12 mouse cellular contexts compared by ENCODE assay signal in genomic region chr5:63767464-63767863, GRCm38 (mm10). TPM values are rescaled to one million over a fixed set of nuclear protein-coding genes. Genes with fewer than 3 reads are reported as not detected.
A peak's percentile ranks its signal among the peaks of the same experiment; 100 is the strongest.
DNase-seq lines count a peak whose midpoint lies in the region; ATAC-seq and TF ChIP-seq lines count a peak whose summit lies in the region.
"Had no signal": no experiment of that assay in that cellular context is flagged by ENCODE, and none has a peak within 500 bp of the region (broad histone marks: within the 10 kb centered on the region; RNA-seq: fewer than 3 reads in every experiment).

No protein-coding gene starts in this region.

- no peak overlapping the region for H3K27ac ChIP-seq in midbrain, embryonic 12.5 days (replicated peaks)
- no peak overlapping the region for H3K27ac ChIP-seq in midbrain, embryonic 10.5 days (replicated peaks)
- H3K27ac ChIP-seq in hindbrain, postnatal 0 days, result 0 out of 2 replicates have a peak overlapping the region, but pooled peaks have one; percentile 29
- H3K27ac ChIP-seq in neural tube, embryonic 13.5 days (replicated peaks), result no peak overlapping the region
- H3K27ac ChIP-seq: liver, embryonic 13.5 days had no signal

- no peak overlapping the region for H3K4me2 ChIP-seq in midbrain, embryonic 12.5 days (replicated peaks)
- peak overlapping the region; percentile 44 for H3K4me2 ChIP-seq in hindbrain, postnatal 0 days (ENCODE audit: low read depth, low read length)
- H3K4me2 ChIP-seq in neural tube, embryonic 13.5 days, result peak overlapping the region; percentile 24; the same call in 1 of the 2 replicates
- H3K4me2 ChIP-seq: liver, embryonic 13.5 days had no signal

- H3K4me3 ChIP-seq in midbrain, embryonic 12.5 days, result no peak overlapping the region
- no peak overlapping the region for H3K4me3 ChIP-seq in midbrain, embryonic 10.5 days
- H3K4me3 ChIP-seq in hindbrain, postnatal 0 days (ENCODE audit: low read length), result 0 out of 2 replicates have a peak overlapping the region, but pooled peaks have one; percentile 4
- H3K4me3 ChIP-seq in neural tube, embryonic 13.5 days, result no peak overlapping the region
- H3K4me3 ChIP-seq: erythroblast, embryonic 14.5 days; liver, embryonic 13.5 days had no signal

- peak; percentile 9 to 17 for DNase-seq in frontal cortex, adult 2 months (ENCODE audit: extremely low spot score in 1 of 2, low spot score in 1 of 2)
- DNase-seq in frontal cortex, postnatal 10 days (ENCODE audit: low spot score in 2 of 2), result no peak
- DNase-seq in midbrain, embryonic 10.5 days (ENCODE audit: low spot score), result no peak
- peak; percentile 38 for DNase-seq in hindbrain, postnatal 0 days (ENCODE audit: low spot score)
- no peak for DNase-seq in kidney, postnatal 4 days
- DNase-seq in thymus, postnatal 36 days, result no peak
- DNase-seq: gastrocnemius, postnatal 36 days; liver, embryonic 13.5 days had no signal

- ATAC-seq in midbrain, embryonic 12.5 days (ENCODE audit: low FRiP score, low read depth), result peak; percentile 7; the same call in 1 of the 2 replicates
- ATAC-seq in hindbrain, postnatal 0 days, result peak; percentile 58; the same call in 1 of the 2 replicates
- 0 out of 2 replicates have a peak, but pooled peaks have one; percentile 34 for ATAC-seq in neural tube, embryonic 13.5 days (ENCODE audit: low read depth)

- H3K36me3 ChIP-seq in midbrain, embryonic 12.5 days, result no peaks in the 10 kb centered on the region
- H3K36me3 ChIP-seq in midbrain, embryonic 10.5 days, result no peaks in the 10 kb centered on the region
- no peaks in the 10 kb centered on the region for H3K36me3 ChIP-seq in hindbrain, postnatal 0 days (ENCODE audit: insufficient read depth, low read length)
- H3K36me3 ChIP-seq in neural tube, embryonic 13.5 days, result no peaks in the 10 kb centered on the region
- H3K36me3 ChIP-seq: liver, embryonic 13.5 days had no signal

- WGBS in midbrain, embryonic 12.5 days, result 84% methylated on average over 8 of the region's 8 CpGs
- WGBS in midbrain, embryonic 10.5 days, result 80% methylated on average over 8 of the region's 8 CpGs
- 54% methylated on average over 8 of the region's 8 CpGs for WGBS in hindbrain, postnatal 0 days
- 67% methylated on average over 8 of the region's 8 CpGs for WGBS in neural tube, embryonic 13.5 days

- H3K9ac ChIP-seq in midbrain, embryonic 12.5 days (replicated peaks), result no peak overlapping the region
- H3K9ac ChIP-seq in hindbrain, postnatal 0 days (replicated peaks; ENCODE audit: low read length), result no peak overlapping the region; the same call in 1 of the 2 replicates
- H3K9ac ChIP-seq in neural tube, embryonic 13.5 days, result no peak overlapping the region
- H3K9ac ChIP-seq: liver, embryonic 13.5 days had no signal

- H3K9me3 ChIP-seq in midbrain, embryonic 12.5 days, result no peaks in the 10 kb centered on the region
- no peaks in the 10 kb centered on the region for H3K9me3 ChIP-seq in midbrain, embryonic 10.5 days (replicated peaks)
- no peaks in the 10 kb centered on the region for H3K9me3 ChIP-seq in hindbrain, postnatal 0 days (ENCODE audit: low read length)
- H3K9me3 ChIP-seq in neural tube, embryonic 13.5 days, result no peaks in the 10 kb centered on the region
- H3K9me3 ChIP-seq: liver, embryonic 13.5 days had no signal

- H3K27me3 ChIP-seq in midbrain, embryonic 12.5 days, result no peaks in the 10 kb centered on the region
- H3K27me3 ChIP-seq in midbrain, embryonic 10.5 days (ENCODE audit: low read depth, poor library complexity, severe bottlenecking), result no peaks in the 10 kb centered on the region
- H3K27me3 ChIP-seq in hindbrain, postnatal 0 days (ENCODE audit: insufficient read depth, low read length), result no peaks in the 10 kb centered on the region
- H3K27me3 ChIP-seq in neural tube, embryonic 13.5 days, result no peaks in the 10 kb centered on the region
- H3K27me3 ChIP-seq: liver, embryonic 13.5 days had no signal

- no peaks in the 10 kb centered on the region for H3K4me1 ChIP-seq in midbrain, embryonic 12.5 days
- no peaks in the 10 kb centered on the region for H3K4me1 ChIP-seq in midbrain, embryonic 10.5 days
- H3K4me1 ChIP-seq in hindbrain, postnatal 0 days (ENCODE audit: insufficient read depth, low read length), result no peaks in the 10 kb centered on the region
- no peaks in the 10 kb centered on the region for H3K4me1 ChIP-seq in neural tube, embryonic 13.5 days (replicated peaks)
- H3K4me1 ChIP-seq: liver, embryonic 13.5 days had no signal

- no peak for TF ChIP-seq CTCF in hindbrain, postnatal 0 days (IDR thresholded peaks at IDR 0.05; ENCODE audit: low read depth)

RNA-seq across cellular contexts. Expression of gene 0610040J01Rik, which starts 44.7 kb away (rescaled TPM):
- polyA plus RNA-seq in frontal cortex, adult 2 months (2012; rRNA removed), result 7.7 and 8.1 TPM in 2 replicates
- polyA plus RNA-seq in midbrain, embryonic 12.5 days (2016; fragmentation: Nextera tagmentation; extraction: Ambion mirVana), result 1.2 and 1.6 TPM in 2 replicates
- polyA plus RNA-seq in midbrain, embryonic 10.5 days (2016; fragmentation: Nextera tagmentation; extraction: Ambion mirVana), result 1.2 and 1.7 TPM in 2 replicates
- total RNA-seq in hindbrain, postnatal 0 days (2014; rRNA removed), result 7.5 TPM in 2 replicates
- 4.8 and 5.3 TPM in 2 replicates for polyA plus RNA-seq in hindbrain, postnatal 0 days (2015; fragmentation: Nextera tagmentation; extraction: Ambion mirVana)
- 4.5 and 5.1 TPM in 2 replicates for polyA plus RNA-seq in neural tube, embryonic 13.5 days (2015; fragmentation: Nextera tagmentation; extraction: Ambion mirVana)
- total RNA-seq: MEL had no signal

Comparison
In these comparisons a context has a peak if more than half of its experiments do, and no peak if none do; other contexts are left out.
1. DNase-seq: peak in frontal cortex, adult 2 months (2 of 2) and hindbrain, postnatal 0 days (single experiment); none in frontal cortex, postnatal 10 days (0 of 2), midbrain, embryonic 10.5 days (single experiment), kidney, postnatal 4 days (0 of 2) and thymus, postnatal 36 days (0 of 2).
2. ATAC-seq: peak in every context shown above with its lines; median percentile 58 in hindbrain, postnatal 0 days; 34 in neural tube, embryonic 13.5 days; 7 in midbrain, embryonic 12.5 days.